Comparison of ENCODE assay signal across 25 mouse cellular contexts in genomic region chr11:18975087-18975486, GRCm38 (mm10). TPM values are rescaled to one million over a fixed set of nuclear protein-coding genes. Genes with fewer than 3 reads are reported as not detected.
DNase-seq lines count a peak whose midpoint lies in the region; ATAC-seq lines count a peak whose summit lies in the region.
"Had no signal": no experiment of that assay in that cellular context is flagged by ENCODE, and none has a peak within 500 bp of the region (broad histone marks: within the 10 kb centered on the region; RNA-seq: fewer than 3 reads in every experiment).

No protein-coding gene starts in this region.

- H3K4me2 ChIP-seq in heart, embryonic 12.5 days: no peak overlapping the region
- H3K4me2 ChIP-seq: embryonic facial prominence, embryonic 13.5 days; embryonic facial prominence, embryonic 15.5 days; forebrain, embryonic 12.5 days had no signal

- no peaks in the 10 kb centered on the region for H3K27me3 ChIP-seq in heart, embryonic 12.5 days (replicated peaks)
- H3K27me3 ChIP-seq: CH12.LX; embryonic facial prominence, embryonic 13.5 days; embryonic facial prominence, embryonic 15.5 days; forebrain, embryonic 12.5 days had no signal

- 90% methylated on average over 1 of the region's 1 CpGs for WGBS in heart, embryonic 12.5 days

- peak overlapping the region; percentile 72; the same call in 1 of the 2 replicates for H3K27ac ChIP-seq in heart, embryonic 12.5 days (ENCODE audit: poor library complexity, severe bottlenecking)
- H3K27ac ChIP-seq: embryonic facial prominence, embryonic 13.5 days; embryonic facial prominence, embryonic 15.5 days; forebrain, embryonic 10.5 days; forebrain, embryonic 12.5 days had no signal

- no peaks in the 10 kb centered on the region for H3K9me3 ChIP-seq in heart, embryonic 12.5 days (replicated peaks)
- H3K9me3 ChIP-seq: embryonic facial prominence, embryonic 13.5 days; embryonic facial prominence, embryonic 15.5 days; forebrain, embryonic 10.5 days; forebrain, embryonic 12.5 days; G1E had no signal

- H3K36me3 ChIP-seq in heart, embryonic 12.5 days: peaks cover 21% of the 10 kb centered on the region
- H3K36me3 ChIP-seq: embryonic facial prominence, embryonic 15.5 days; forebrain, embryonic 12.5 days; G1E had no signal

- peak; percentile 1 for DNase-seq in cerebellum, adult 11-12 months
- no peak for DNase-seq in cerebellum, adult 9-10 months
- DNase-seq in heart, adult 11 months: no peak
- peak; percentile 52 for DNase-seq in Muller cell, postnatal 12 days (ENCODE audit: inconsistent ontology term)
- DNase-seq: adrenal gland, adult 2 months; adrenal gland, postnatal 10 days; adrenal gland, postnatal 25 days; B cell, adult 2 months; cerebellum, adult 11 months; cerebellum, adult 2 months; cerebellum, adult 9-11 months; cerebellum, postnatal 14 days; cerebellum, postnatal 36 days; embryo, embryonic 11 days had no signal

- peaks cover 67% of the 10 kb centered on the region for H3K4me1 ChIP-seq in heart, embryonic 12.5 days (replicated peaks)
- H3K4me1 ChIP-seq: forebrain, embryonic 12.5 days had no signal

- no peak overlapping the region for H3K9ac ChIP-seq in heart, embryonic 12.5 days
- H3K9ac ChIP-seq: embryonic facial prominence, embryonic 13.5 days; embryonic facial prominence, embryonic 15.5 days; forebrain, embryonic 12.5 days had no signal

- H3K4me3 ChIP-seq in heart, embryonic 12.5 days: no peak overlapping the region
- H3K4me3 ChIP-seq: embryonic facial prominence, embryonic 13.5 days; embryonic facial prominence, embryonic 15.5 days; erythroblast, embryonic 14.5 days; forebrain, embryonic 10.5 days; forebrain, embryonic 12.5 days had no signal

- ATAC-seq in heart, embryonic 12.5 days (ENCODE audit: insufficient number of reproducible peaks, low FRiP score): no peak
- ATAC-seq: CD4-positive, CD25-positive, alpha-beta regulatory T cell, adult 4 months; forebrain, embryonic 14.5 days; forebrain, embryonic 16.5 days had no signal

RNA-seq across cellular contexts. Expression of gene Meis1, which starts 43.7 kb away (rescaled TPM):
- 75.9 and 81.4 TPM in 2 replicates for polyA plus RNA-seq in heart, embryonic 12.5 days (2016; fragmentation: Nextera tagmentation; extraction: Ambion mirVana)

Comparison
In these comparisons a context has a peak if more than half of its experiments do, and no peak if none do; other contexts are left out.
1. DNase-seq: peak in cerebellum, adult 11-12 months (single experiment) and Muller cell, postnatal 12 days (single experiment); none in cerebellum, adult 9-10 months (single experiment) and heart, adult 11 months (single experiment).